Mouse (Mus musculus) forebrain, embryonic 11.5 days (tissue): ENCODE measurements around the gene Usp17la. TPM values are rescaled to one million over a fixed set of nuclear protein-coding genes. Genes with fewer than 3 reads are reported as not detected.
"Not testable (repeated sequence)": the region's sequence is repeated elsewhere in the genome, so short reads cannot be mapped to it uniquely, and the experiment has no call there.

Experiments used
- ATAC-seq: fragments of 200-750 bp; cut with Nextera tagmentation; replicated peaks from 2 replicates; pipeline ENCODE4 v1.8.0; 2017; ENCODE audit warnings: moderate TSS enrichment; ENCODE audit not compliant: low FRiP score
- DNase-seq: peaks from one replicate; pipeline ENCODE4 v3.0.0-alpha.2; 2017; ENCODE audit warnings: low spot score
- H3K27ac ChIP-seq: fragments of 300-500 bp; sonication (generic); 2 replicates; pipeline ENCODE4 v1.5.1; 2014; ENCODE audit warnings: low read depth, low read length
- H3K27me3 ChIP-seq: fragments of 300-500 bp; sonication (generic); 2 replicates; pipeline ENCODE4 v1.6.1; 2014; ENCODE audit warnings: mild to moderate bottlenecking, low read length, mixed read lengths; ENCODE audit not compliant: control insufficient read depth, insufficient read depth
- H3K36me3 ChIP-seq: fragments of 300-500 bp; sonication (generic); 2 replicates; pipeline ENCODE4 v1.6.1; 2014; ENCODE audit warnings: mild to moderate bottlenecking, low read length, moderate library complexity, mixed read lengths; ENCODE audit not compliant: control insufficient read depth, insufficient read depth
- H3K4me1 ChIP-seq: fragments of 300-500 bp; sonication (generic); replicated peaks from 2 replicates; pipeline ENCODE4 v1.6.1; 2014; ENCODE audit warnings: low read length, mixed read lengths; ENCODE audit not compliant: control insufficient read depth, insufficient read depth
- H3K4me2 ChIP-seq: fragments of 300-500 bp; sonication (generic); 2 replicates; pipeline ENCODE4 v1.6.1; 2014; ENCODE audit warnings: low read depth, mild to moderate bottlenecking, low read length, moderate library complexity, mixed read lengths; ENCODE audit not compliant: severe bottlenecking
- H3K4me3 ChIP-seq: fragments of 300-500 bp; sonication (generic); 2 replicates; pipeline ENCODE4 v1.5.1; 2014; ENCODE audit warnings: low read depth, low read length
- H3K9ac ChIP-seq: fragments of 300-500 bp; sonication (generic); 2 replicates; pipeline ENCODE4 v1.6.1; 2014; ENCODE audit warnings: low read length
- H3K9me3 ChIP-seq: fragments of 300-500 bp; sonication (generic); 2 replicates; pipeline ENCODE4 v1.6.1; 2016; ENCODE audit warnings: low read length, mixed read lengths; ENCODE audit not compliant: control insufficient read depth
- WGBS: fragments of 180-500 bp; shearing (Covaris S2); extraction: QIAGEN DNeasy Blood & Tissue Kit; methylation state at CpG from one replicate; pipeline ENCODE4 v1.1.7; 2014; 5-methylcytosine and 5-hydroxymethylcytosine counted together
- polyA plus RNA-seq: library from polyadenylated mRNA; unstranded; fragments of >200 nt; fragmentation: Nextera tagmentation; extraction: Ambion mirVana; gene quantifications from 2 replicates; pipeline ENCODE4 v1.2.1, GENCODE M21; 2014

Usp17la gene
- not detected in 2 replicates for polyA plus RNA-seq

GRCm38 (mm10) chr7:104856709-104857108, at the start of gene Usp17la:
Usp17la (plus strand) TSS chr7:104857009.
- not testable (repeated sequence) for DNase-seq, H3K27ac ChIP-seq, H3K4me1 ChIP-seq, ATAC-seq, H3K4me2 ChIP-seq, H3K4me3 ChIP-seq, H3K27me3 ChIP-seq, H3K9me3 ChIP-seq, H3K36me3 ChIP-seq, H3K9ac ChIP-seq
- WGBS, result 80% methylated on average over 2 of the region's 2 CpGs

GRCm38 (mm10) chr7:104810335-104810734, 46.5 kb upstream of the Usp17la start:
- not testable (repeated sequence) for DNase-seq, H3K4me2 ChIP-seq, H3K27me3 ChIP-seq, H3K4me3 ChIP-seq, H3K27ac ChIP-seq, H3K9ac ChIP-seq, H3K36me3 ChIP-seq, H3K9me3 ChIP-seq, ATAC-seq, H3K4me1 ChIP-seq
- 87% methylated on average over 8 of the region's 8 CpGs for WGBS

GRCm38 (mm10) chr7:104842503-104842902, 14.3 kb upstream of the Usp17la start, which contains the start of gene Usp17lb:
Usp17lb (minus strand) TSS chr7:104842603.
- Histone ChIP-seq H3K27me3 (no peaks in the 10 kb centered on the region), H3K4me3 (no peak within 1 kb of the TSS), H3K4me2 (no peak within 1 kb of the TSS), H3K27ac (no peak within 1 kb of the TSS), H3K36me3 (no peaks in the 10 kb centered on the region), H3K9ac (no peak within 1 kb of the TSS), H3K9me3 (no peaks in the 10 kb centered on the region), H3K4me1 (no peaks in the 10 kb centered on the region)
- 76% methylated on average over 1 of the region's 1 CpGs for WGBS
- DNase-seq (no peak), ATAC-seq (no peak)

- Histone ChIP-seq H3K36me3 (no peaks in the 10 kb centered on the region), H3K4me1 (no peaks in the 10 kb centered on the region), H3K27ac (no peak overlapping the region), H3K9ac (no peak overlapping the region), H3K4me3 (no peak overlapping the region), H3K9me3 (no peaks in the 10 kb centered on the region), H3K4me2 (no peak overlapping the region), H3K27me3 (no peaks in the 10 kb centered on the region)
- no peak for DNase-seq
- no peak for ATAC-seq
- WGBS, result 79% methylated on average over 1 of the region's 1 CpGs
Measured at GRCm38 (mm10) chr7:104843731-104844287, 13.0 kb upstream of the Usp17la start.

- H3K4me1 ChIP-seq, ATAC-seq, H3K9me3 ChIP-seq, H3K27me3 ChIP-seq, DNase-seq, H3K4me2 ChIP-seq, H3K4me3 ChIP-seq, H3K9ac ChIP-seq, H3K27ac ChIP-seq, H3K36me3 ChIP-seq: not testable (repeated sequence)
- WGBS, result 67% methylated on average over 2 of the region's 2 CpGs
Measured at GRCm38 (mm10) chr7:104851546-104851945, 5.3 kb upstream of the Usp17la start.

- H3K4me1 ChIP-seq, result no peaks in the 10 kb centered on the region
- H3K4me2 ChIP-seq, result no peak overlapping the region
- no peak for DNase-seq
- no peaks in the 10 kb centered on the region for H3K36me3 ChIP-seq
- no peak overlapping the region for H3K4me3 ChIP-seq
- H3K27me3 ChIP-seq, result no peaks in the 10 kb centered on the region
- ATAC-seq, result no peak
- H3K27ac ChIP-seq, result no peak overlapping the region
- WGBS, result 84% methylated on average over 3 of the region's 3 CpGs
- no peaks in the 10 kb centered on the region for H3K9me3 ChIP-seq
- no peak overlapping the region for H3K9ac ChIP-seq
Measured at GRCm38 (mm10) chr7:104855248-104855750, 1.5 kb upstream of the Usp17la start.

GRCm38 (mm10) chr7:104857683-104858082, 874 bp downstream of the Usp17la start:
- DNase-seq, result no peak
- no peaks in the 10 kb centered on the region for H3K9me3 ChIP-seq
- H3K4me3 ChIP-seq, result no peak overlapping the region
- WGBS, result 96% methylated on average over 1 of the region's 1 CpGs
- no peak overlapping the region for H3K4me2 ChIP-seq
- H3K9ac ChIP-seq, result no peak overlapping the region
- no peaks in the 10 kb centered on the region for H3K27me3 ChIP-seq
- H3K27ac ChIP-seq, result no peak overlapping the region
- H3K36me3 ChIP-seq, result no peaks in the 10 kb centered on the region
- no peak for ATAC-seq
- H3K4me1 ChIP-seq, result no peaks in the 10 kb centered on the region

- Histone ChIP-seq H3K27ac (no peak overlapping the region), H3K27me3 (no peaks in the 10 kb centered on the region), H3K9me3 (no peaks in the 10 kb centered on the region), H3K4me1 (no peaks in the 10 kb centered on the region), H3K4me2 (no peak overlapping the region), H3K9ac (no peak overlapping the region), H3K36me3 (no peaks in the 10 kb centered on the region), H3K4me3 (no peak overlapping the region)
- no peak for ATAC-seq
- no peak for DNase-seq
- WGBS, result 85% methylated on average over 3 of the region's 3 CpGs
Measured at GRCm38 (mm10) chr7:104861381-104861780, 4.6 kb downstream of the Usp17la start.

- Histone ChIP-seq H3K4me2 (no peak within 1 kb of the TSS), H3K4me1 (no peaks in the 10 kb centered on the region), H3K27me3 (no peaks in the 10 kb centered on the region), H3K4me3 (no peak within 1 kb of the TSS), H3K27ac (no peak within 1 kb of the TSS), H3K36me3 (no peaks in the 10 kb centered on the region), H3K9me3 (no peaks in the 10 kb centered on the region), H3K9ac (no peak within 1 kb of the TSS)
- ATAC-seq, result no peak
- DNase-seq, result no peak
- WGBS, result 64% methylated on average over 1 of the region's 1 CpGs
Measured at GRCm38 (mm10) chr7:104877731-104878130, 20.9 kb downstream of the Usp17la start, which contains the start of gene Olfr665. Olfr665 (plus strand) TSS chr7:104878031.
